Mouse (Mus musculus) neural tube, embryonic 14.5 days (tissue): Measurements from ENCODE around the gene Slc7a12. TPM values are rescaled to one million over a fixed set of nuclear protein-coding genes. Genes with fewer than 3 reads are reported as not detected.

Source experiments
- ATAC-seq: fragments of 200-750 bp; cut with Nextera tagmentation; 2 replicates; pipeline ENCODE4 v1.8.0; 2017; ENCODE audit warnings: low read depth, mild to moderate bottlenecking, moderate TSS enrichment, moderate library complexity
- H3K27ac ChIP-seq: fragments of 300-500 bp; sonication (generic); 2 replicates; pipeline ENCODE4 v1.5.1; 2014; ENCODE audit warnings: low read depth, mild to moderate bottlenecking, control low read depth, low read length, moderate library complexity, mixed read lengths
- H3K27me3 ChIP-seq: fragments of 300-500 bp; sonication (generic); 2 replicates; pipeline ENCODE4 v1.6.1; 2014; ENCODE audit warnings: low read length; ENCODE audit not compliant: control insufficient read depth, insufficient read depth
- H3K36me3 ChIP-seq: fragments of 300-500 bp; sonication (generic); 2 replicates; pipeline ENCODE4 v1.6.1; 2014; ENCODE audit warnings: low read length, mixed read lengths; ENCODE audit not compliant: control insufficient read depth, insufficient read depth
- H3K4me1 ChIP-seq: fragments of 300-500 bp; sonication (generic); 2 replicates; pipeline ENCODE4 v1.6.1; 2014; ENCODE audit warnings: low read length; ENCODE audit not compliant: control insufficient read depth, insufficient read depth
- H3K4me2 ChIP-seq: fragments of 300-500 bp; sonication (generic); 2 replicates; pipeline ENCODE4 v1.6.1; 2014; ENCODE audit warnings: mild to moderate bottlenecking, low read depth, low read length, control low read depth
- H3K4me3 ChIP-seq: fragments of 300-500 bp; sonication (generic); 2 replicates; pipeline ENCODE4 v1.5.1; 2014; ENCODE audit warnings: low read depth, low read length, control low read depth, mixed read lengths
- H3K9ac ChIP-seq: fragments of 300-500 bp; sonication (generic); replicated peaks from 2 replicates; pipeline ENCODE4 v1.6.1; 2014; ENCODE audit warnings: low read depth, mild to moderate bottlenecking, control low read depth, low read length, mixed read lengths
- H3K9me3 ChIP-seq: fragments of 300-500 bp; sonication (generic); 2 replicates; pipeline ENCODE4 v1.6.1; 2016; ENCODE audit warnings: low read length; ENCODE audit not compliant: control insufficient read depth
- WGBS: fragments of 180-500 bp; shearing (Covaris S2); extraction: QIAGEN DNeasy Blood & Tissue Kit; methylation state at CpG from one replicate; pipeline ENCODE4 v1.1.7; 2014; 5-methylcytosine and 5-hydroxymethylcytosine counted together
- polyA plus RNA-seq: library from polyadenylated mRNA; unstranded; fragments of >200 nt; fragmentation: Nextera tagmentation; extraction: Ambion mirVana; gene quantifications from 2 replicates; pipeline ENCODE4 v1.2.1, GENCODE M21; 2014

Gene Slc7a12
- polyA plus RNA-seq: not detected in 2 replicates

- no peak within 1 kb of the TSS for H3K4me3 ChIP-seq
- H3K4me2 ChIP-seq: no peak within 1 kb of the TSS
- H3K4me1 ChIP-seq: no peaks in the 10 kb centered on the region
- no peaks in the 10 kb centered on the region for H3K9me3 ChIP-seq
- no peaks in the 10 kb centered on the region for H3K36me3 ChIP-seq
- H3K27ac ChIP-seq: no peak within 1 kb of the TSS
- no peak for ATAC-seq
- no peak within 1 kb of the TSS for H3K9ac ChIP-seq
- no peaks in the 10 kb centered on the region for H3K27me3 ChIP-seq
These were observed at the start of gene Slc7a12 for GRCm38 (mm10) chr3:14480397-14480796. TSS of gene Slc7a12 (plus strand) at chr3:14480697.

- Histone ChIP-seq H3K36me3 (no peaks in the 10 kb centered on the region), H3K4me3 (no peak overlapping the region), H3K9ac (no peak overlapping the region), H3K4me2 (no peak overlapping the region), H3K27me3 (no peaks in the 10 kb centered on the region), H3K4me1 (no peaks in the 10 kb centered on the region), H3K27ac (no peak overlapping the region), H3K9me3 (no peaks in the 10 kb centered on the region)
- WGBS: 96% methylated on average over 1 of the region's 1 CpGs
- no peak for ATAC-seq
These were observed 48.1 kb upstream of the Slc7a12 start for GRCm38 (mm10) chr3:14432381-14432780.

DNA sequence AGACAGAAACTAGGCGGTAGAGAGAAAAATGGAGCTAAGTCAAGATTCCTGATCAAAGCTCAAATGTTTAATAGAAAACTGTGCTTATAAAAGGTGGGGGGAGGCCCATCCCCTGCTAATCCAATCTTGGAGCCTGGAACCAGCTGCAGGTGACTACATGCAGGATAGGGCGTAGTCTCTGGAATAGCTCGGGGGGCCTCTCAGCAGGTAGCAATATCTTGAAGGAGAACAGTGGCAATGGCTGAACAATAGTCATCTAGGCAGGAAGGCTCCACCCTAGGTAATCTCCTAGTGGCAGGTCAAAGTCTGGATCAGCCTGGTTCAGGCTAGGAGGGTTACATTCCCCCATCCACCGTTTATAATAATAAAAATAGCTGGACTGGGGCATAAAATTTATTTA lies 34.5 kb upstream of the Slc7a12 start:
- no peak overlapping the region for H3K27ac ChIP-seq
- H3K27me3 ChIP-seq: no peaks in the 10 kb centered on the region
- ATAC-seq: no peak
- WGBS: 94% methylated on average over 4 of the region's 4 CpGs
- H3K4me2 ChIP-seq: no peak overlapping the region
- no peaks in the 10 kb centered on the region for H3K36me3 ChIP-seq
- H3K9ac ChIP-seq: no peak overlapping the region
- no peaks in the 10 kb centered on the region for H3K9me3 ChIP-seq
- no peak overlapping the region for H3K4me3 ChIP-seq
- H3K4me1 ChIP-seq: no peaks in the 10 kb centered on the region

DNA sequence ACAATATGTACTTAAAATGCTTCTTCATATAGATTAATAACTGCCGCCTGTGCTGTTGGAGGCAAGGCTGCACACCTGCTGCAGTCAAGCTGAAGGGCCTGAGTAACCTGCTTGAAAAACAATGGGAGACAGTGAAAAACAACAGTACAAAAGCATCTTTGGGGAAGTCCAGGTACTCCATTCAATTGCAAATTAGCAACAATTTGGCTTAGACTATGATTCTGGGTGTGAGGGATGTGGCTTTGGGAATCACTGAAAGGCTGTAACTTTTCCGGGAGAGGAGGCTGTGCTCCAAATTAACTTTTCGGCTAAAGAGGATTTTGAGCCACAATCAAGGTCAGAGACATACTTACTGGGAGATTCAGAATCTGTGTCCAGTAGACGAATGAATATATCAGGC lies 33.8 kb upstream of the Slc7a12 start:
- H3K4me1 ChIP-seq: no peaks in the 10 kb centered on the region
- 95% methylated on average over 4 of the region's 4 CpGs for WGBS

More for the DNA sequence above, 33.8 kb upstream of the Slc7a12 start:
- H3K9ac ChIP-seq: no peak overlapping the region
- H3K9me3 ChIP-seq: no peaks in the 10 kb centered on the region
- no peak for ATAC-seq
- H3K27me3 ChIP-seq: no peaks in the 10 kb centered on the region
- H3K4me3 ChIP-seq: no peak overlapping the region
- no peak overlapping the region for H3K27ac ChIP-seq
- H3K4me2 ChIP-seq: no peak overlapping the region
- no peaks in the 10 kb centered on the region for H3K36me3 ChIP-seq

Other genes with a start within 250 kb of the Slc7a12 start
- 383 and 418 TPM in 2 replicates for gene 1810022K09Rik, start 130.6 kb downstream of the Slc7a12 start, polyA plus RNA-seq
- 0.51 and 1.9 TPM in 2 replicates for gene Car13, start 161.0 kb downstream of the Slc7a12 start, polyA plus RNA-seq